20 mouse cellular contexts compared by ENCODE assay signal in the genomic region with DNA sequence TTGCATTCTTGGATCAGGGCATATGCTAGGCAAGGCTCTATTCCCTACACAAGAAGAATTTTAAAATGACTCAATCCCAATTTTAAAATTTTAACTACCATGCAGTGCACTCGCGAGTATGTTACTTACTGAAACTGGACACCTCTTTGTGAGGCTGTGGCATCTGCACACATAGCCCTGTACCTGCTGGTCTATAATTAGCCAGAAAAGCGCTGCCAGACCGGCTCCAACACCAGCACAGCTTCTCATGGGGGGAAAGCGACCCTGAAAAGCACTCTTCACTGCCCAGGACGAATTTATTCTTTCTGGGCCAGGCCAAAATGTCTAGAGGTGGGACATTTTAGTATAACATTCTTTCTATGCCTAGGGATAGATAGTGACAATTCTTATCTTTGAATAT. TPM values are rescaled to one million over a fixed set of nuclear protein-coding genes. Genes with fewer than 3 reads are reported as not detected.
DNase-seq lines count a peak whose midpoint lies in the region; ATAC-seq and TF ChIP-seq lines count a peak whose summit lies in the region.
"Had no signal": no experiment of that assay in that cellular context is flagged by ENCODE, and none has a peak within 500 bp of the region (broad histone marks: within the 10 kb centered on the region; RNA-seq: fewer than 3 reads in every experiment).

No protein-coding gene starts in this region.

- H3K27me3 ChIP-seq in heart, embryonic 10.5 days (ENCODE audit: insufficient read depth, poor library complexity, severe bottlenecking): no peaks in the 10 kb centered on the region
- no peaks in the 10 kb centered on the region for H3K27me3 ChIP-seq in heart, embryonic 11.5 days (ENCODE audit: control insufficient read depth, insufficient read depth, low read length)
- H3K27me3 ChIP-seq: CH12.LX; embryonic facial prominence, embryonic 13.5 days; forebrain, embryonic 13.5 days; forebrain, embryonic 15.5 days; Patski had no signal

- no peak overlapping the region for H3K4me2 ChIP-seq in heart, embryonic 11.5 days
- H3K4me2 ChIP-seq: embryonic facial prominence, embryonic 13.5 days; forebrain, embryonic 13.5 days; forebrain, embryonic 15.5 days had no signal

- H3K9me3 ChIP-seq in heart, embryonic 10.5 days: no peaks in the 10 kb centered on the region
- H3K9me3 ChIP-seq in heart, embryonic 11.5 days (replicated peaks; ENCODE audit: control insufficient read depth, low read length): no peaks in the 10 kb centered on the region
- H3K9me3 ChIP-seq: embryonic facial prominence, embryonic 13.5 days; forebrain, embryonic 13.5 days; forebrain, embryonic 15.5 days; G1E had no signal

- H3K9ac ChIP-seq in heart, embryonic 11.5 days (ENCODE audit: low read depth, low read length): no peak overlapping the region
- H3K9ac ChIP-seq: embryonic facial prominence, embryonic 13.5 days; forebrain, embryonic 13.5 days; forebrain, embryonic 15.5 days; forebrain, postnatal 0 days had no signal

- no peak overlapping the region for H3K4me3 ChIP-seq in gastrocnemius, adult 2 months
- H3K4me3 ChIP-seq in heart, embryonic 10.5 days: no peak overlapping the region
- H3K4me3 ChIP-seq in heart, embryonic 11.5 days (ENCODE audit: low read depth, low read length): no peak overlapping the region
- H3K4me3 ChIP-seq: embryonic facial prominence, embryonic 13.5 days; forebrain, embryonic 13.5 days; forebrain, embryonic 15.5 days had no signal

- H3K4me1 ChIP-seq in heart, embryonic 10.5 days: peaks cover 8% of the 10 kb centered on the region; the same call in 1 of the 2 replicates
- peaks cover 6% of the 10 kb centered on the region; the same call in 1 of the 2 replicates for H3K4me1 ChIP-seq in heart, embryonic 11.5 days (ENCODE audit: control insufficient read depth, insufficient read depth, low read length)

- TF ChIP-seq CTCF in gastrocnemius, adult 2 months (IDR thresholded peaks at IDR 0.05): no peak

- peaks cover 51% of the 10 kb centered on the region for H3K36me3 ChIP-seq in heart, embryonic 10.5 days
- peaks cover 7% of the 10 kb centered on the region for H3K36me3 ChIP-seq in heart, embryonic 11.5 days (ENCODE audit: control insufficient read depth, insufficient read depth, low read length)

- 59% methylated on average over 6 of the region's 6 CpGs for WGBS in heart, embryonic 10.5 days
- WGBS in heart, embryonic 11.5 days (ENCODE audit: insufficient replicate concordance): 59% methylated on average over 6 of the region's 6 CpGs

- peak; percentile 1 for DNase-seq in cerebellum, adult 9-10 months
- no peak for DNase-seq in cerebellum, adult 9-11 months
- DNase-seq in gastrocnemius, adult 2 months: no peak
- no peak for DNase-seq in gastrocnemius, postnatal 14 days
- peak; percentile 16 for DNase-seq in heart, embryonic 10.5 days (ENCODE audit: low spot score)
- DNase-seq: adrenal gland, adult 8-10 months; adrenal gland, postnatal 14 days; adrenal gland, postnatal 36 days; cerebellum, adult 11-12 months; cerebellum, adult 2 months; forebrain, postnatal 0 days had no signal

- peak overlapping the region; percentile 38; the same call in 1 of the 2 replicates for H3K27ac ChIP-seq in gastrocnemius, adult 2 months
- no peak overlapping the region for H3K27ac ChIP-seq in heart, embryonic 10.5 days
- no peak overlapping the region for H3K27ac ChIP-seq in heart, embryonic 11.5 days (ENCODE audit: low read depth, low read length)
- H3K27ac ChIP-seq: embryonic facial prominence, embryonic 13.5 days; forebrain, embryonic 13.5 days; forebrain, embryonic 15.5 days had no signal

- ATAC-seq in heart, embryonic 11.5 days (replicated peaks; ENCODE audit: insufficient number of reproducible peaks, low FRiP score, low TSS enrichment): no peak
- ATAC-seq: activated CD4-positive, CD25-positive, alpha-beta regulatory T cell, adult 4 months; CD4-positive, CD25-positive, alpha-beta regulatory T cell, adult 4 months; forebrain, embryonic 13.5 days; forebrain, embryonic 15.5 days; forebrain, postnatal 0 days; Patski had no signal

- intact Hi-C loops in gastrocnemius, adult 2 months (cut with DNase I): no loop called here
- intact Hi-C loops in gastrocnemius, postnatal 14 days (cut with DNase I; ENCODE audit: low total_unique reads): no loop called here

RNA-seq across cellular contexts. Expression of gene Prepl, which starts 19.4 kb away (rescaled TPM):
- total RNA-seq in gastrocnemius, adult 2 months (2021): 10 to 100 TPM; 20.4 to 29.6 TPM
- total RNA-seq in gastrocnemius, postnatal 14 days (2021): 10 to 100 TPM; 85.9 to 87.3 TPM
- polyA plus RNA-seq in heart, embryonic 10.5 days (2016; fragmentation: Nextera tagmentation; extraction: Ambion mirVana): 21.8 and 27.3 TPM in 2 replicates
- polyA plus RNA-seq in heart, embryonic 11.5 days (2014; fragmentation: Nextera tagmentation; extraction: Ambion mirVana): 27.1 and 32.5 TPM in 2 replicates

RNA-seq across cellular contexts. Expression of gene Camkmt, which starts 19.7 kb away (rescaled TPM):
- total RNA-seq in gastrocnemius, adult 2 months (2021): under 1 TPM; 0.84 TPM
- total RNA-seq in gastrocnemius, postnatal 14 days (2021): 1 to 10 TPM; 1.5 to 1.7 TPM
- polyA plus RNA-seq in heart, embryonic 10.5 days (2016; fragmentation: Nextera tagmentation; extraction: Ambion mirVana): 7.7 and 8.4 TPM in 2 replicates
- polyA plus RNA-seq in heart, embryonic 11.5 days (2014; fragmentation: Nextera tagmentation; extraction: Ambion mirVana): 7.0 TPM in 2 replicates

RNA-seq across cellular contexts. Expression of gene Slc3a1, which starts 42.5 kb away (rescaled TPM):
- total RNA-seq in gastrocnemius, adult 2 months (2021): not detected
- total RNA-seq in gastrocnemius, postnatal 14 days (2021): not detected
- polyA plus RNA-seq in heart, embryonic 10.5 days (2016; fragmentation: Nextera tagmentation; extraction: Ambion mirVana): 0.09 and 0.33 TPM in 2 replicates
- polyA plus RNA-seq in heart, embryonic 11.5 days (2014; fragmentation: Nextera tagmentation; extraction: Ambion mirVana): 0.17 TPM in 1 of 2 replicates, not detected in the other
- polyA plus RNA-seq: G1E had no signal

Comparison
In these comparisons a context has a peak if more than half of its experiments do, and no peak if none do; other contexts are left out.
1. DNase-seq: peak in cerebellum, adult 9-10 months (single experiment) and heart, embryonic 10.5 days (single experiment); none in cerebellum, adult 9-11 months (single experiment), gastrocnemius, adult 2 months (single experiment) and gastrocnemius, postnatal 14 days (single experiment).